Mouse (Mus musculus) cerebral cortex, adult 2 months (tissue): ENCODE data around the gene Pip5kl1.

ENCODE experiments used
- WGBS: fragments of 180-500 bp; shearing (Covaris S2); methylation state at CpG from one replicate; pipeline ENCODE4 v1.1.7; 2018; 5-methylcytosine and 5-hydroxymethylcytosine counted together

The Pip5kl1 gene

DNA sequence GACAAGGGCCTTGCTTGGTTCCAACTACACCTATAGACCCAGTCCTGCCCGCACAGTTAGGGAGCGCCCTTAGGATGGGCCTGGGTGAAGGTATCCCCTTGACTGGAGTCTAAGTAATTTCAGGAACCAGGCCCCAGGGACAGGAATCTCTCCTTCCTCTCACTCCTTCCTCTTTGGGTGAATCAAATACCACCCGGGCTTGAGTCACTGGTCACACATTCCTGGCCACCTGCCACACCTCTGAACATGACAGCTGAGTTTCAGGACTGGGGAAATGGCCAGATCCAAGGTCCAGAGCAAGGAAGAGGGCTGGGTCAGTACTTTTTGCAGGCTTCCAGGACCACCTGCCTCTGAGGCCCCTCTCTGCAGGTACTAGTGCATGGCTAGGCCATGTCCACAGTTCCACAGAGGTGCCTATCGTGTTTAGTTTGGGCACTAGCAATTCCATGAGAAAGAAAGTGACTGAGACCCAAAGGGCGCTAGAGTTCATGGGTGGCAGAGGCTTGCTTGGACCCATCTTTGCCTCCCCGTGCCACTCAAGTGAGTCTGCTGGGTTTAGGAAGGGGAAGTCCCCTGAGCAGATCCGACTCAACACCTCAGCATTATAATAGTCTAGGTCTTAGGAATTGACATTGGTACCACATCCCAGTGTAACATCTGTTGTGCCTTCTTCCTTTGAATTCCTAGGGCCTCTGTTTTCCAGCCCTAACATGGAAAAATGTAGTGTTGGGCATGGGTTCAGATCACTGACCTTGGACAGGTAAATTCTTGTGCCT lies 26.4 kb upstream of the Pip5kl1 start:
- WGBS = 86% methylated on average over 7 of the region's 7 CpGs

DNA sequence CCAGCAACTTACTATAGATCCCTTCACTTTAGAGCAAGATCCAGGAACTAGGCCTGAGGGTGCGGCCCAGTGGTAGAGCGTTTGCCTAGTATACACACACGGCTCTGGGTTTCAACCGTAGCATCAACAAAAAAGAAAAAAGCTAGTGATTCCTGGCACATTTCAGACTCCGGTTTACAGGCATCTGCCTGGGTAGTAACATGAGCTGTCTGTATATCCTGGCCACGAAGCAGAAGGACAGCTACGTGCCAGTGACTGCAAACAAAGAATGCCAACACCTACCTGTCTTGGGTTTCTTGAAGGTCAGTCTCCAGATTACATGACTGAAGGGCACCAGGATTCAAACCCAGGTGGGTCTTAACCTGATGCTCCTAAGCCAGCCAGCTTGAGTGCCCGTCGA lies 25.4 kb upstream of the Pip5kl1 start:
- 72% methylated on average over 9 of the region's 9 CpGs for WGBS

DNA sequence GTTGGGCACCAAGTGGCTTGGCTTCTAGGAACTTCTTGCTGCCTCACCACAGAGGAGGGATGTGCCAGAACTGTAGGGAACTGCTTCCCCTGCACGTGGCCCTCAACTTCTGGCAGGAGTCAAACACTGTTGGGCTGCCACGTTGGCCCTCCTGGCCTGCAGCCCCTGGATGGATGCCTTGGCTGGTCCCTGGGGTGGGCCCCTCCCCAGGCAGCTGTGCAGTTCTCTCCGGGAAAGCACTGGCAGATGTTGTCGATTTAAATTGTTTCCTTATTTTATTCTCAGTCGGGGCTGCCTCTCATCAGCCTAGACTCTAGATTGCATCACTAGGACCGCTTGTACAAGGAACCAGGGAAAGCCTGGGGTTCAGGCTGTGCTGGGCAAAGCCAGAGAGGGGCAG lies 24.8 kb upstream of the Pip5kl1 start:
- WGBS = 32% methylated on average over 6 of the region's 6 CpGs

DNA sequence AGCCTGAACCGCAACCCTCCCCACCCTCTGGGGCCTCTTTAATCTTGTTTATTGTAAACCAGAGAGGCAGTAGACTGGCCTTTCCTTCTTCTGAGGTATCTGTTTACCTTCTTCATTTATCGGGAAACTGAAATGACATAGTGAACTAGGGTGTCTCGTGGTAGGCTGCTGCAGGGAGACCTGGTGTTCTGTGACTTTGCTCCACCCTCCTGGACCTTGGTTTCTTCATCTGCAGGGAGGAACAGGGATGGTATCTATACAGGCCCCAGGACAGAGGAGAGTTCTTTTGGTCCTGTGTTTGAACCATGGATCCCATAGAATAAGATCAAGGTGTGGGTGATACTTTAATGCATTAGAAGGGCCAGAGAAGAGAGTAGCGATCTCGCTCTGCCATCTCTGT lies 23.4 kb upstream of the Pip5kl1 start:
- 80% methylated on average over 5 of the region's 5 CpGs for WGBS

DNA sequence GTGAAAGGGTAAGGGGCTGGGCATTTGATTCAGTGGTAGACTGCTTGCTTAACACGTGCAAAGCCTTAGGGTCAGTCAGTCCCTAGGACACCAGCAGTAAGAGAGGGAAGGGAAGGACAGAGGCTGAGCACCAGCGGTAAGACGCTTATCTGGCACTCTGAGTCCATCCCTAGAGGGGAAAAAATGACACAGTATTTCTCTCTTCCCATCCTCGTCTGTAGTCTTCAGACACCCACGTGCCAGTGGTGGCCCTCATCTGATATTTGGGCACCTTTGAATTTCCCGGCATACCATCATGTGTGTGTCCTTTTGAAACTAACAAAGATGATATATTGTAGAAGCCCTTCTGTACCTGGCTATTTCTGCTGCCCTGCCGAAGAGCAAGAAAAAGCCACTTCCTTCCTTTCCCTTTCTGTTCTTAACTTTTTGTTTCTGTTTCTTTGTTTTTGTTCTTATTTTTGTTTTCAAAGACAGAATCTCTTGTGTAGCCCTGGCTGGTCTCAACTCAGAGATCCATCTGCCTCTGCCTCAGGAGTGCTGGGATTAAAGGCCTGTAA lies 20.9 kb upstream of the Pip5kl1 start:
- WGBS = 67% methylated on average over 7 of the region's 7 CpGs

DNA sequence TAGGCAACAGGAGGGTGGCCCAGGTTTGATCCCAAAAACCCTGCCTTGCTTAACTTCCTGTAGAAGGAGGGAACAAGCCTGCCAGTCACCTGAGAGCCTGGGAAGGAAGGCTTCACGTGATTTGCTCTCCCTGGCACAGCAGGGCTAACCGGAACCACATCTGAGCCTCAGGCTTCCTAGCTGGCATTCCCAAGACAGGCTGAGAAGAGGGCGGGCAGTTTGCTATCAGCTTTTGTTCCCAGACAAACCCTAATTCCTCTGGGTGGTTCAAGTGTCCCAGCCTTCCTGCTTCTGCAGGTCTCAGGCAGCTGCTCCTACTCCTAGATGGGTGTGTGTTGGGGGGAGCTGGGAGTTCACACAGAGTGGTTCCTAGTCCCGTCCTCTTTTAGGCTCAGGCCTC lies 19.1 kb upstream of the Pip5kl1 start:
- 49% methylated on average over 4 of the region's 4 CpGs for WGBS

DNA sequence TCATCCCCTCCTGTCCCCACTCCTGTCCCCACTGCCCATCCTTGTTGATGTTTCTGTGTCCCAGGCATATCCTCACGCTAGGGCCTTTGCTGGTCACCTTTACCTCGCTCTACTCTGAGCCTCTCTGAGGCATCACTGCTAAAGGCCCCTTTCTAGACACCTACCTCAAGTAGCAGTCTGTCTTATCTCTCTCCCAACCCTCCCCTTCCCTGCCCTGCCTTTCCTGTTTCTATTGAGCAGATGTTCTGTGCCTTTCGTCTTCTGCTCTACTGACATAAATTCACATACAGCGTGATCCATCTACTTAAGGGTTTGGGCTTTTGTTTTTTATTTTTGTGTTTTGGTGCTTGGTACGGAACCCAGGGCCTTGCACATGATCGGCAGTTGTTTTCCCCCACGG lies 18.6 kb upstream of the Pip5kl1 start:
- 68% methylated on average over 7 of the region's 7 CpGs for WGBS

DNA sequence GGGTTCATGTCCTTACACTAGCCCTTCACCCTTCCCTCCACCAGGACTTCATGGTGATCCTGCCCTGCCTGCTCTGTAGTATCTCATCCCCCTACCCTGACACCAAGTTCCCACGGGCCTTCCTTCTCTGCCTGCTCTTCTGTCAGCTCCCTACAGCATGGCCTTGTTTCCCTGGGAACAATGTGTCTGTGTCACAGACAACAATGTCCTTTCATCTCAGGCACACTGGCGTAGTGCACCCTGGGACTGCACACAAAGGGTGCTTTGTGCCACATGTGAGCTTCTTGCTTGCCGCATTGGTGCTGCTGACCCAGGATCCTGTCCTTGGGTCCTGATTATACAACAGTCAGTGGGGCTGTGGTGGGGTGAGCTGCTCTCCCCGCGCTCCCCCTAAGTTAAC lies 15.0 kb upstream of the Pip5kl1 start:
- WGBS = 56% methylated on average over 5 of the region's 5 CpGs

DNA sequence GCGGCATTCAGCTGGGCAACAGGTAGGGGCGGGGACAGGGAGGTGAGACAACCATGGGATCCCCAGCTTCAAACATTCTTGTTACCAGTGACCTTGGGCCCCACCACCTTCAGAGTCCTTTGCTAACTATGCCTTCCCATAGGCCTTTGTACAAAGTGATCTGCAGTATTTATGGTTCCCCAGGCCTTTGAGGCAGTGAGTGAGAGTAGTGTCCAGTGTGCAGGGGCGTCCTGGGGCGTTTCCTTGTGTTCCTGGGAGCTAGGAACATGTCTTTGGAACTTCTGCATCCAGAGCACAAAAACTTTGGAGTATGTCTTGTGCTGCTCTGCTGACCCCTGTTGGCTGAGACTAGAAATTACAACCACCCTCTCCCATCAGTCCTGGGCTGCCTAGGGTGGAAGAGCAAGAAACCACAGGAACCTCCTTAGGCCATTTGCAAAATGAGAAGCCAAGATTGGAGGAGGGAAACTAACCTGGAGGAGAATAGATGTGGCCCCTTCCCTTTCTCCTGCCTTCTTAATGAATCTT lies 8.0 kb upstream of the Pip5kl1 start:
- 45% methylated on average over 4 of the region's 4 CpGs for whole genome bisulfite sequencing

DNA sequence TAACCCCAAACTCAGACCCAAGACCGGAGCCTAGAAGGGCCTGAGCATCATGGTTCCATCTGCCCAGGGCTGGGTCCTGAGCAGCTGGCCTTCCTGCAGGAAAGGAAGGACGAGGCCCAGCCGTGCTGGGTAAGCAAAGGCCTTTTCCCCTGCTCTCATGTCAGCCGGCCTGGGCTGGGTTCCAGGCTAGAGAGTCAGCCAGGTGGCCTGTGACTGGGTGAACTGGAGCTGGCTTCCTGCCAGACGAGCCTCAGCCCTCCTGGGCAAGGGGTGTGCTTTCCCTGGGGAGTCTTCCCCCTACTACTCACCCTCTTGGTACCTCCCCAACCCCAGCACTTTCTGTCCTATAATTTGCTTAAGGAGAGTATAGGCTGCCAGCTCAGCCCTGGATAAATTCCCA lies 6.4 kb upstream of the Pip5kl1 start:
- WGBS = 47% methylated on average over 5 of the region's 5 CpGs

DNA sequence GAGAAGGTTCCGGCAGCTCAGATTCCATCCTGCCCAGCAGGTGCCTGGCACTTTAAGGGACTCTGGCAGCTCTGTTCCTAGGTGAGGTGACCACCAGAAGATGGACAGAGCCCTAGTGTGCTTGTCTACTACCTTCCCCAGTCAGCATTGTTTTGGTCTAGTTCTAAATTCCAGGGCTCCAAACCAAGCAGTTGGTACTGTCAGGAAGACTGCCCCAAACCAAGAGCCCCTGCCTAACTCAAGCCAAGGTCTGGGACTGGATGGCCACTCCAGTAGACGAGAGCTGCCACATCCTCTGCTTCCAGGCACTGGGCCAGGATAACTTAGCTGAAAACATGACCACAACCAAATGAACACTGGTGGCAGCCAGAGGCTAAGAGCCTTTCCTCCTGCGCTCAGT lies 5.7 kb upstream of the Pip5kl1 start:
- 70% methylated on average over 3 of the region's 3 CpGs for WGBS

DNA sequence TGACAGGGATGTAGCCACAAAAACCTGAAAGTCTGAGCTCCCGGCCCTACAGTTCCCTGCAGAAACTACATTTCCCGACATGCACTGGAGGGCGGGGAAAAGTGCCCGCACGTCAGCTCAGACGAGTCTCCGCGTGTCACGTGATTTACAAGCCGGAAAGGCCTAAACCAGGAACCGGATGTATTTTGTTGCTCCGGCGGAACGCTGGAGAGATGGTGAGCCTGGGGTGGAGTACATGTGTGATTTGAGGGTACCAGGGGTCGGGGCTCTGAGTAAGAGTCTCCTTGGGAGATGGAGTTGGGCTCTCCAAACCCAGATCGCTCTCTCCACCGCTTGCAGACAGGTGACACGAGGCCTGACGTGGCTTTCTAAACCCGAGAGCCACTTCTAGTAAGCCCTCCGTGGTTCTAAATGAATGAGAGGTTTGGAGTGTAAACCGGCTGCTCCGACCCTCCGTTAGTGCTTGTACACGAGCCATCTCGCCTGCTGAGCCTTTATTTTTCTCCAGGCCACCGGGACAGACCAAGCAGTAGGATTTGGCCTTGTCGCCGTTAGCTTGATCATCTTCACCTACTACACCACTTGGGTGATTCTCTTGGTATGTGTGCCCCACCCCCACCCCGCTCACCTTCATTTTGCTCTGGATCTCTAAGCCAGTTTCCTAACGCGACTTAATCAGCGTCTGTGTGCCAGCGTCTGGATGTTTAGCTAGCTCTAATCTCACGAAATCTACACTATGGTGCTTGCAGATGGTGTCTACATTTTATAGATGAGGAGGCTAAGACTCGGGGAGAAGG lies 3.7 kb upstream of the Pip5kl1 start, which contains the start of gene Dpm2:
Gene Dpm2, plus strand, starts transcription at position 161 of the 797 bp plus-strand sequence.
- 1% methylated on average over 36 of the region's 36 CpGs for WGBS

DNA sequence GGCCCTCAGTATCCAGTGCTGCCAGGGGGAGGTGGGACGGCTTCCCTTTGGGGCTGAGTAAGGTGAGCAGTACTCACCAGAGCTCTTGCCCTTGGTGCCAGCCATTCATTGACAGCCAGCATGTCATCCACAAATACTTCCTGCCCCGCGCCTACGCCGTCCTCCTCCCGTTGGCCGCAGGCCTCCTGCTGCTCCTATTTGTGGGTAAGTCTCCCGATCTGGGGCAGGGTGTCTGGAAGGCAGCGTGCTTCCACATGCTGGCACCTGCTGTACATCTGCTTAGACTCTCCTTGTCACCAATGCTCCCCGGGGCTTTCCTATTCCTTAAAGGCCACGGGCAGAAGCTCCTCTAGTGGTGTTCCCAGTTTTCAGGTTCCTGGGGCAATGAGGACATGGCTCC lies 2.4 kb upstream of the Pip5kl1 start:
- 77% methylated on average over 11 of the region's 11 CpGs for WGBS

DNA sequence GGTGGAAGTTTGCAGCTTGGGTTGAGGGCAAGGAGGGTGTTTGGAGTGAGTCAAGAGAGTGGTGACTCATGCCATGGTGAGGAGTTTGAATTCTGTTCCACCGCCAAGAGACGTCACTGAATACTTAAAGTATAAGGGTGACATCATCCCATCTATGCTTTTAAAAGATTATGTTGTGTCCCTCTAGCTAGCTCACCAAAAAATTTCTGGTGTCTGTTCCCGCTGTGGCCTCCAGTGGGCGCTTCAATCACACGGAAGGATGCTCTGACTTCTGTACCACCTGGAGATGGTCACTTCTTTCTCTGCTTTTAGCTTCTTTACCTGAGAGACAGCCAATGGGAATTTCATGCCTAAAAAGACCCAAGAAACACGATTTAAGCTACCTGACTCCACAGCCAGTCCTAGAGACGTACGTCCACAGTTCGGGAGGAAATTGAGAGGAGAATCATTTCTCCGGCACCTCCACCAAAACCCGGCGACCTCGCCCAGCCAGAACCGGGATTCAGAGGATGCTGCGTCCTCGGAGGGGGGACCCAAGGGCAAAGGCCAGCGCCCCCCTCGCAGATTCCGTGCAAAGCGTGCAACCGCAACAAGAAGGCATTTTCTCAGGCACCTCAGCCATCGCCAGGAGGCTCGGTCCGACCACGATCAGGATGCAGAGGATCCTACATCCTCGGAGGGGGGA lies 446 bp downstream of the Pip5kl1 start:
- WGBS = 1% methylated on average over 26 of the region's 26 CpGs

DNA sequence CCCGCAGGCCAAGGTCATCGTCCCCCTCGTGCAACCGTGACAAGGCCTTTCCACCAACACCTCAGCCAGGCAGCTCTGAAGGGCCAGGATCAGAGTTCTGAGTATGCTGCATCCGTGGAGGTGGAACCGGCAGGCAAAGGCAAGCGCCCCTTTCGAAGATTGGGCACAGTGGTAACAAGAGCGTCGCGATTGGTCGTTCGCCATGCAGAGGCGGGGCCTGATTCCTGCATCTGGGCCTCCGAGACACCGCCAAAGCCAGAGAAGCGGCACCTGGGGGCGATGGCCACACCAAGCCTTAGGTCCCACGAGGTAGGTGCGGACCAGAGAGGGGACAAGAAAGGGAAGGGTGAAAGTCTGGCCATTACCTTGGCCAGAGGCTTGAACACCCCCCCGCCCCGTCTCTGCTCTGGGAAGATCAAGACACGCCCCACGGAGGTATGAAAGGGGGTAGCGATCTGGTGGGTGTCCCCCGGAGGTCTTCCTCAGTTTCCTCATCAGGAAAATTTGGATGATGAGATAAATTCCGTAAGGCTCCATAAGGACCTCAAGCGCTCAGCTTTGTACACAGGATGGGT lies 1.1 kb downstream of the Pip5kl1 start, which contains the start of gene 9430097D07Rik:
Gene 9430097D07Rik, minus strand, starts transcription at position 99 of the 575 bp plus-strand sequence.
- WGBS = 10% methylated on average over 28 of the region's 28 CpGs

DNA sequence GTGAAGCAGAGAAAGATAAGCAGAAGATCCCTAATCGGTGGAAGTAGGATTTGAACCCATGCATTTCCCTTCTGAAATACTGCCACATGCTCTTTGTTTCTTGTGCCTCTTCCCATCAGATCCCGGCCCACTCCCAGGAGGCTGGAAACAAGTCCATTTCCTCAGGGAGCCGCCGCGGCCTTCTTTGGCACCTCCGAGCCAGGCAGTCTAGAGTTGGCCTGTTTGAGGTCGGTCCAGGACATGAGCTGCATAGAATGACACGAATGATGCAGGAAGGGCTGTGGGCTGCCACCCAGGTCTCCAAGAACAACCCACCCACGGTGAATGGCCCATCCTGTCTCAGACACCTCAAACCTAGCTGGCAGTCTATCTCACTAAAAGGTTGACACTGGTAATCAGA lies 1.9 kb downstream of the Pip5kl1 start:
- WGBS = 76% methylated on average over 9 of the region's 9 CpGs

DNA sequence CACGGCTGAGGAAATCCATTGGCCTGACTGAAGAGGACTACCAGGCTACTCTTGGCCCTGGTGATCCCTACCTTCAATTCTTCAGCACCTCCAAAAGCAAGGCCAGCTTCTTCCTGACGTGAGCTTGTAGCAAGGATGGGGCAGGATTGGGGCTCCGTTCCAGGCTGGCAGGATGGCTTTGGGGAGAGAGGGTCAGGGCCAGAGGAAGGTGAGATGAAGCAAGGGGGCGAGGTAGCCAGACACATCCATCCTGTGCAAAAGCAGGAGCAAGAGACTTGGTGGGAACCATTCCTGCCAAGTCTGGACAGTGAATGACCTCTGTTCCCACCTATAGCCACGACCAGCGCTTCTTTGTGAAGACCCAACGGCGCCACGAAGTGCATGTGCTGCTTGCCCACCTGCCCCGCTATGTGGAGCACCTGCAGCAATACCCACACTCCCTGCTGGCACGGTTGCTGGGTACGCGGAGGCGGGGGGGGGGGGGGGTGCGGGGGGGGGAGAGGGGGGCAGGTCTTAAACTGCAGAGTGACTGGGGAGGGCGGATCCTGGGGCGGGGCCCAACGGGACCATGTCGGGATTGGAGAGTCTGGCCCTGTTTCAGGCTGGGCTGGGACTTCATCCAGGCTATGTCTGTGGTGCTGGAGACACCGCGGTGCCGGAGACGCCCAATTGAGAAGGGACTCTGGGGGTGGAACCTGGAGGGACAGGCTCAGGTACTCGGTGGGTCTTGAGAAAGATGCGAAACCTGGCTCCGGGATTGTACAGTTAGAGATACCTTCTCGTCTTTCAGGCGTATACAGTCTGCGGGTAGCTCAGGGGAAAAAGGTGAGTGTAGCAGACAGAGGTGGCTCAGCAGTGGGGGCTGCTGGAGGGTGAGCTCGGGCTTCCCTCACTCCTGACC lies 3.8 kb downstream of the Pip5kl1 start:
- WGBS = 45% methylated on average over 27 of the region's 30 CpGs

DNA sequence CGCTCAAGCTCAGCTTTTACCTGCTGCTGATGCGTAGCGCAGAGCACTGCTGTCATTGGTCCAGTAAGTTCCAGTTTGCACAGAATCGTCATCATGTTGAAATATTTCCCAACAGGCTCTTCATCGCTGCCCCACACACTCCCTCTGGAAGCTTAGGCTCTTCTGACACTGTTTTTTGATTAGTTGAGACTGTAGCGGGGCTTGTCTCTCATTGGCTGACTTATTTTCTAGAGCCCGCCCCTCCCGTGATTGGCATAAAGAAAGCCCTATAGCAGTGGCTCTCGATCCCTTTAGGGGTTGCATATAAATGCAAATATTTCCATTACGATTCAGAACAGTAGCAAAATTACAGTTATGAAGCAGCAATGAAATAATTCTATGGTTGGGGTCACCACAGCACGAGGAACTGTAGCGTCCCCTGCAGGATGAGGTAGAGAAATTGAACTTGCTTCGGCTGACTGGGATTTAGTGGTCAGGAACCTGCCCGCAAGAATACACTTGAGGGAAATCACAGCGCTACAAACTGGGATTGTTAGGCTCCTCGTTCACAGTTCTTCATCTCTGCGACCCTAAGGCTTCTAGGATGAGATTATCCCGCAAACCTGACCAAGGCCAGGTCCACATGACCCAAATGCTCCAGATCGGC lies 7.0 kb downstream of the Pip5kl1 start:
- WGBS = 32% methylated on average over 19 of the region's 19 CpGs

DNA sequence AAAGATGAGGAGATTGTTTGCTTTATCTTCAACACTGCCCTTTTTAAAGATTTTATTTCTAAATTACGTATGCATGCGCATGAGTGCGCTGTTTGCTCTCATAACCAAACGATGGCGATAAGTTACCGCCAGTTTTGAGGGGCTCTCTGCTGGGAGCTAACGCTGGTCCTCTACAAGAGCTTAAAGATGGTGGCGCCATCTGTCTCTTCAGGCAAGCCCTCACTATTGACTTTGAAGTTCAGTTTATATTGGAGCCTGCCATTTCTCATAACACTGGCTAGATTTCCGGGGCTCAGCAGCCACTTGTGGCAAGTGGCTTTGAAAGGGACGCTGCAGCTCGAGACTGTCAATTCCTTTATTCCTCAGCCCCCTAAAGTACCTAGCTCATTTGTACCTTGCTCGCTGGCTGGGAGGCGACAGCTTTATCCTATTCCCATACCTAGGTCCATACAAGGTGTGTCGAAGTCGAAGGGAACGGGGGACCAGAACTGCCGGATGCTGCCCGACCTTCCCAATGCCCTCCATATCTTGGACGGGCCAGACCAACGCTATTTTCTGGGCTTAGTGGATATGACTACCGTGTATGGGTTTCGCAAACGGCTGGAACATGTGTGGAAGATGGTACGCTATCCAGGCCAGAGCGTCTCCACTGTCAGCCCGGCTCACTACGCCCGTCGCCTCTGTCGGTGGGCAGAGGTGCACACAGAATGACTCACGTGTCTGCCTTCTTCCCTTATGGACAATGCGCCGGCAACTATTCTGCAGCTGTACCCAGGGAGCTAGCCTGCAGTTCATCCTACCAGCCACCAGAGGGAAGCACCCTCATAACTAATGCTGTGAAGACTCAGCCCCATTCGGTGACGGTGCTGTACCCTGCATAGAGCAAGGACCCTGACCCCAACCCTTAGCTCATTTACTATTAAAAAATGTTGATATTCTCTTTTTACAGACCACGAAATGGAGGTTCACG lies 8.5 kb downstream of the Pip5kl1 start:
- 9% methylated on average over 37 of the region's 37 CpGs for WGBS
